In genomic region chr7:130984294-130984693, GRCm38 (mm10) we compare ENCODE assay signal across 23 mouse cellular contexts. TPM values are rescaled to one million over a fixed set of nuclear protein-coding genes. Genes with fewer than 3 reads are reported as not detected.
"Had no signal": no experiment of that assay in that cellular context is flagged by ENCODE, and none has a peak within 500 bp of the region (broad histone marks: within the 10 kb centered on the region; RNA-seq: fewer than 3 reads in every experiment).

No protein-coding gene starts in this region.

- H3K36me3 ChIP-seq: kidney, embryonic 15.5 days; limb, embryonic 12.5 days; lung, embryonic 15.5 days; midbrain, embryonic 10.5 days; midbrain, embryonic 13.5 days; neural tube, embryonic 13.5 days; stomach, embryonic 15.5 days had no signal

- H3K27me3 ChIP-seq: kidney, embryonic 15.5 days; limb, embryonic 12.5 days; lung, embryonic 15.5 days; midbrain, embryonic 13.5 days; neural tube, embryonic 13.5 days; stomach, embryonic 15.5 days had no signal

- H3K4me1 ChIP-seq: megakaryocyte, embryonic 14.5 days; midbrain, embryonic 13.5 days had no signal

- H3K4me3 ChIP-seq: kidney, embryonic 15.5 days; left cerebral cortex, adult 2 months; limb, embryonic 12.5 days; lung, embryonic 15.5 days; megakaryocyte, embryonic 14.5 days; midbrain, embryonic 10.5 days; midbrain, embryonic 13.5 days; myocyte; neural tube, embryonic 13.5 days; stomach, embryonic 15.5 days had no signal

- ATAC-seq: intestine, postnatal 0 days; liver, postnatal 0 days; midbrain, embryonic 13.5 days; midbrain, embryonic 16.5 days had no signal

- H3K4me2 ChIP-seq: kidney, embryonic 15.5 days; limb, embryonic 12.5 days; liver, embryonic 11.5 days; lung, embryonic 15.5 days; midbrain, embryonic 13.5 days; neural tube, embryonic 13.5 days; stomach, embryonic 15.5 days had no signal

- H3K9ac ChIP-seq: kidney, embryonic 15.5 days; limb, embryonic 12.5 days; liver, embryonic 14.5 days; liver, postnatal 0 days; lung, embryonic 15.5 days; midbrain, embryonic 13.5 days; neural tube, embryonic 13.5 days; stomach, embryonic 15.5 days had no signal

- H3K9me3 ChIP-seq: kidney, embryonic 15.5 days; limb, embryonic 12.5 days; lung, embryonic 15.5 days; midbrain, embryonic 10.5 days; midbrain, embryonic 13.5 days; neural tube, embryonic 13.5 days; stomach, embryonic 15.5 days had no signal

- DNase-seq: kidney, adult 2 months; kidney, postnatal 36 days; layer of hippocampus, postnatal 36 days; liver, postnatal 0 days; lung, postnatal 36 days; retina, postnatal 1 day; right cerebral cortex, postnatal 25 days; spleen, adult 18-20 months; thymus, postnatal 25 days had no signal

- H3K27ac ChIP-seq: kidney, embryonic 15.5 days; left cerebral cortex, adult 2 months; liver, embryonic 14.5 days; midbrain, embryonic 10.5 days; midbrain, embryonic 13.5 days; neural tube, embryonic 13.5 days; stomach, embryonic 15.5 days had no signal

RNA-seq across cellular contexts. Expression of gene Dmbt1, which starts 47.6 kb away (rescaled TPM):
- polyA plus RNA-seq: limb, embryonic 12.5 days; liver, embryonic 11.5 days; liver, embryonic 14.5 days; lung, embryonic 15.5 days; midbrain, embryonic 10.5 days; midbrain, embryonic 13.5 days; midbrain, embryonic 16.5 days; myocyte; neural tube, embryonic 13.5 days had no signal
